Mouse (Mus musculus) A20 (cell line): ENCODE data around the gene Ski.
"Not testable (repeated sequence)": the region's sequence is repeated elsewhere in the genome, so short reads cannot be mapped to it uniquely, and the experiment has no call there.

Source experiments
- DNase-seq: peaks from one replicate; pipeline ENCODE4 v3.0.0-alpha.2; 2011; ENCODE audit warnings: low read depth, low spot score

Gene Ski

DNA sequence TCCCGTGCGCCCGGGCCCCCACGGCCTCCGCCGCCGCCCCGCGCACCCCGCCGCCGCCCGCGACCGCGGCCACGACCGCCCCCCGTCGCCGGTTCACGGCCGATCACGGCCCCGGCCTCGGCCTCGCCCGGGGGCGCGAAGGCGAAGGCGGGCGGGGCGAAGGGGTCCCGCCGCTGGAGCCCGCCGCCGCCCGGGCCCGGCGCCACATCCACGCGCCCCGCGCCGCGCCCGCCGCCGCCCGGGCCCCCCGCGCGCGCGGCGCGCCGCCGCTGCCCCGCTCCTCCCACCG lies at the start of gene Ski:
Gene Ski, minus strand, starts transcription at position 41 of the 289 bp plus-strand sequence.
- no peak for DNase-seq

DNA sequence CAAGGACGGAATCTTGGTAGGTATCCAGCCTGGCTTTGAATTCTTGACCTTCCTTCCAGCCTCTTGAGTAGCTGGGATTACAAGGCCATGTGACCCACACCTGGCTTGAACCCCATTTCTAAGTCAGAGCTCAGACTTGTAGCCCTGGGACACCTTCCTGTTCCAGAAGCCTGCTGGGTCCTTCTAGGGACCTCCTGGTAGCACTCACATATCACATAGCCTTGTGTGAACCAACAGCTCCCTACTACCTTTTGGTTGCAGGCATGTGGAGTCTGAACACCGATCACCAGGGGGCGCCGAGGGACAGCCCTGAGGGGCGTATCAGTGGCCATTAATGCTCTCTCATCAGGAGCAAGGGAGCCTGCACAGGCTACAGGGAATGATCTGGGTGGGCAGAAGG lies 46.0 kb upstream of the Ski start:
- peak; percentile 68 for DNase-seq

DNA sequence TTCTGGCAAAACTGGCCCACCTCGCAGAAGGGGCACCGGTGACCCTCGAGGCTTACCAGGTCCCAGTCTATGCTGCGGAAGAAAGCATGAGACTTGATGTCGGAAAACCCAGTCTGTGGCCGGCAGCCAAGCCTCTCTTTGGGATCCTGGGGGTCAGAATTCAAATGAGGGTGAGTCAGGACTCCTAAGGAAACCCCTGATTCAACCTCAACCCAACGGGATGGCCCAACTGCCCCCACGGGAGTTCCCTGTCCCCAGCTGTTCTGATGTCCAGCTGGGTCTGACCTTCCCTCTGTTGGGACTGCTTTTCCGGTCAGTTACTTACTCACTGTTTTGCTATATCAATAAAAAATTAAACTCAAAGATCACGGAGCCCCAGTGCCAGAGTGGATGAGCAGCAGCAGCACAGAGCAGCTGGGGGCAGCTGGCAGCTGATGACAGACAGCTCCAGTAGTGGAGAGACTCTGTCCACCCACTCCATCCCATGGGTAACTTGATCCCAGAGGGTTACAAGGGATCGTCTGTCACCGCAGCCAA lies 45.3 kb upstream of the Ski start:
- no peak for DNase-seq

DNA sequence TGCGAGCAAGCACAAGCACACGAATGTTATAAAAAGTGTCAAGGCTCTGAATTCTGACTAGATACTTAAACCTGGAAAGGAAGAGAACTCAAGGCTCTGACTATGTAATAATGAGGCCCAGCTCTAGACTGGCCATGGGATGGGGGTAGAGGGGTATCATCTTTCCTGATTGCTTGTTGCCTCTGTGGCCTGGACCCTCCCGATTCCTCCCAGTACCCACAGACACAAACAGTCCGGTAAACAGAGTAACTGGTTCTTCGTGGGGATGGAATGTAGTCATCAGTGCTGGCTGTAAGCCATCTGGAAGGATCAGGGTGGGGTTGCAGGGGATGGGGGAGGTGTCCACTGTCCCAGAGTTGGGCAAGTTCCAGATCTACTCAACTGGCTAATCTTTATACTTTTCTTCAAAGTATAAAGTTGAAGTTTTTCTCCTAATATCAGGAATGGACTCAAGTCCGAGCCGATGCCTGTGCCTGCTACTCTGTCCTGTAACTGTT lies 44.7 kb upstream of the Ski start:
- DNase-seq = no peak

GRCm38 (mm10) chr4:155264521-155265321 lies 42.3 kb upstream of the Ski start:
- no peak for DNase-seq

DNA sequence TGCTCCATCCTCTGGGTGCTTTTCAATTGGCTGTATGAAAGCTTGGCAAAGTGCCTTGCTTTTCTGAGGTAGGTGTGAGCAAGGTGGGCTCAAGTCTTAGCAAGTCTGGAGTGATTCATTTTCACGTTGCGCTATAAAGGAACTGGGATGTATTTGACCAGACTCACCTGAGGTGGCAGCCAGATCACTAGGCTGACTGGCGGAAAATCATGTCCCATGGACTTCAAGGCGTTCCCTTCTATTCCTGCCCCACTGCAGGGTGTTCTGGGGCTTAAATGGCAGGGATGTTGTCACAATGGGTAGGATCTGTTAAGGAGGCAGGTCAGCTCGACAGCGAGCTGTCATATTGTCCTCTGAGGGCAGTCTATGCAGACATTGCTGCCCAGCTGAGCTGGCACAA lies 29.9 kb upstream of the Ski start:
- no peak for DNase-seq

DNA sequence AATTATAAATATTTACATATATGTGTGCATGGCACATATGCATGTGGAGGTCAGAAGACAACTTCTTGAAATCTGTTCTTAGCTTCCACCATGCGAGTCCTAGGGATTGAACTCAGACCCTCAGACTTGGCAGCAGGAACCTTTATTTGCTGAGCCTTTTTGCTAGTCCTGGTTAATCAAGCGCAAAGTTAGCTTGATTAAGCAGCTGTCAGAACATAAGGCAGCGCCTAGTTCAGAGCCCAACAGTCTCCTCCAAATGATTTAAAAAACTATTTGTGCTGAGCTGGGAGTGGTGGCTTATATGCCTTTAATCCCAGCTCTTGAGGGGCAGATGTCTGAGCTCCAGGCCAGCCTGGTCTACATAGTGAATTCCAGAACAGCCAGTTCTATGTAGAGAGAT lies 28.8 kb upstream of the Ski start:
- DNase-seq = no peak

DNA sequence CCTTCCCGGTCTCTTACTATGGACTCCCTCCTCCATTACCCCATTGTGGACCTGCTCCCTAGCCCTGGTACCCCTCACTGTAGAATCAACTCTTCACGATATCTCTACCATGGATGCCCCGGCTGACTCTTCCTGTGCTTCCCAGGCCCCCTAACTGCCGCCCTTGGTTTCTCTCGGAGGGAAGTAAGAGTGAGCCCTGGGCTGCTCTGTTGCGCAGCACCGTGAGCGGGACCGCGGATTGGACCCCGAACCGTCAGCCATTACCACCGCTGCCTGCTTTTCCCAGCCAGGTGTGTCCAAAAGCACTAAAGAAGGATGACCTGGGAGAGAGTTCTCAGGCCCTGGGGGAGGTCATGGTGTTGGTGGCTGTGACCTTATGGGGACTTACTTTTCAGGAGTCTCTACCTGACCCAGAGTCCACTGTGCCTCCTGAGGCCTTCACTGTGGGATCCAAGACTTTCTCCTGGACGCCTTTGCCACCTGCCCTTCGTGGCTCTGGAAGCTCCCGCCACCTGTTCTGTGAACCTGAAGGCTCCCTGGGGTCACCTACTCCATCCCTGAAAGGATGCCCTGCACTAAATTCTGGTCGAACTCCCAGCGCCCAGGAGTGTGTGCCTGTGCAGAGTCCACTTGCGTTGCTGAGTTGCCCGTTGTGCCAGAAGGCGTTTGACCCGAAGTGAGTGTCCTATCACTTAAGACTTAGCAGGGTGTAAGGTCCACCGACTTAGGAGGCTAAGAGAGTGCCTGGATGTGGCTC lies 28.1 kb upstream of the Ski start:
- no peak for DNase-seq

DNA sequence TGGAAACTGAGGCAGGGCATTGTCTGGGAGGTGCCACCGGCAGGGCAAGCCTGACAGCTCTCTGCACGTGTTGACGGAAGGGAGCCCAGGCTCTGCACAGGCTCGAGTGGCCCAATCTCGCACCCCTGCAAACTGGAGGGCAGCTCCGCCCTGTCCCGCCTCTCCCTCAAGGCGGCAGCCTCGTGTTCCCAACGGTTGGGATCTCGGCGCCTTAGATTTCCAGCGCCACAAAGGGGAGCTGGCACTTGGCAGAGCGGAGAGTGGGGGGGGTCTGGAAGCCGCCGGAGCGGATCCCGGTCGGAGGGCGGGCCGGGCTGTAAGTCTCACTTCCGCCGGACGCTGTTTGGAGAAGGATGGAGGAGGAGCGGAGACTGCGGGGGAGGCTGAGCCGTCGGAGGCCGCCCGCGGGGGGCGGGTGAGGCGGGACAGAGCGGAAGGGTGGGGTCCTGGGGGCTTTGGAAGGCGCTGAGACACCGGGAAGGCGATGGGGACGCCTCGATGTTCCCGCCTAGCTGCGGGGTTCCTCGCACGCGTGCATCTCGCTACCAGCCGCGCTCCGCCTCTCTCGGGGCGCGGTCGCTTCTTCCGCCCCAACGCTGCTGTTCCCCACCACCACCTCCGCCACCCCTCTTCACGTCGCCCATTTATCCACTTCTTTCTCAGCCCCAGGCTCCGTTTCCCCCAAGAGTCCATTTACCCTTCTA lies 27.4 kb upstream of the Ski start, which contains the start of gene Faap20:
Gene Faap20, plus strand, starts transcription at position 155 of the 704 bp plus-strand sequence.
- DNase-seq = peak; percentile 92

DNA sequence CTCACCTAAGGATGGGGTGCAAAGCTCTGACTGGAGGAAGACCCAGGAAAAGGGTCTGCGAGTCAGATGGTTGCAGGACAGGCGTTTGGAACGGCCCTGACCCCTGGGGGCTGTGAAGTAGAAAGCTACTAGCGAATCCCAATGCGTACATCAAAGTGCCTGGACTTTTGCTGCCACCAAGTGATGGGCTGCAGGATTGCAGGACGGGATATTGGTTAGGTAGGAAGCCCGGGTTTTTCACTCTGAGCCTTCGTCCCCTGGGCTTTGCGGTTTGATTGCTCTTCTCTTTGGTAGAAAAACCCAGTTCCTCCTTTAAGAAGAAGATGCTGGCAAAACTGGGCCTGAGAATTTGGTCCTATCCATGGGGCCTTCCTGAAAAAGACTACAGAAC lies 26.9 kb upstream of the Ski start:
- DNase-seq = peak; percentile 94

- DNase-seq = not testable (repeated sequence)
Observed at GRCm38 (mm10) chr4:155248054-155248453, 25.7 kb upstream of the Ski start.

- no peak for DNase-seq
Observed at GRCm38 (mm10) chr4:155246691-155247105, 24.3 kb upstream of the Ski start.

DNA sequence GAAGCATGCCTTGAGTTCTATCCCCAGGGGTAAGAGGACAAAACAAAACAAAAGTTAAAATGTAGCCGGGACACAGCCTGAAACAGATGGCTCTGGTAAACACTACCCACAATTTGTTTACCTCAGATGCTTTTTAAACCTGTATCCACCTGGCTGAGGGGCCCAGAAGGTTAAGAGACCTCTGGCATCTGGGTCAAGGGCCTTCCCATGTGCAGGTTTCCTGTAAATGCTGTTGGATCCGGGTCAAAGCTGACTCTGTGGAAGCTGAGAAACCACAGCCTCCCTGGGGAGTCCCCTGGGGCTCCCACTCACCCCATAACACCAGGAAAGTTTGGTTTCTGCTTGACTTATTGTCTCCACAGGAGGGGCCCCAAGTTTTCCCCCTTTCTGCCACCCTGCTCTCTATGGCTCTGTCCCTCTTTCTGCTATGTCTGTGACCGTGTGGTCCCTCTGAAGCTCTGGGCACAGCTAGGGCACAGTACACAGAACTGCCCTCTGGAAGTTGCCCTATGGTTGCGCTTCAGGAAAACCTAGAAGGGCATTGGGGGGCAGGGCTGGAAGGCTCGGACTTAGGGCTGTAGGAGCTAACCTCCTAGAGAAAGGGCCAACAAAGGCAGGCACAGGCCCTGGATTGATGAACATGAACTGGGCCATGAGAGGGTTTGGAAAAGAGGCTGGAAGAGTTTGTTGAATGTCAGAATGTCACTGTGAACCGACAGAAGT lies 23.5 kb upstream of the Ski start:
- no peak for DNase-seq

- DNase-seq = no peak
Observed at GRCm38 (mm10) chr4:155243233-155243632, 20.8 kb upstream of the Ski start.

DNA sequence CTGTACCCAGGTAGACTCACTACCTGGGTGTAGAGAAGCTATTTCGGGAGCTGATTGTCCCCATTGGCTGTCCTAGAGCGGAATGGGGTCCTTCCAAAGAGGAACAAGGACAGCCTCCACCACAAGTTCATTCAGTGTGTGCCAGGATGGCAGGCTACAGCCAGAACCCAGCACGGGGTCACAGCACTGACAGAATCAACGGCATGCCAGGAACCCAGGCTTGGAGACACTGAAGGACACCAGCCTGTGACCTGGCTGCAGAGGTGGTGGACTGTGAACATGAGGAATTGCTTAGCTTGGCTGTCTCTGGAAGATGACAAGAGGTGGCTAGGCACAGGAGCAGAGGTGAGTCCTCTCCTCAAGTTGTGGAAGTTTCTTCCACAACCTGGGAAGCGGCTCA lies 19.9 kb upstream of the Ski start:
- DNase-seq = no peak

- no peak for DNase-seq
Observed at GRCm38 (mm10) chr4:155241789-155242188, 19.4 kb upstream of the Ski start.

- DNase-seq = no peak
Observed at GRCm38 (mm10) chr4:155239494-155239893, 17.1 kb upstream of the Ski start.

GRCm38 (mm10) chr4:155238276-155238675 lies 15.9 kb upstream of the Ski start:
- DNase-seq = no peak

GRCm38 (mm10) chr4:155236737-155237385 lies 14.5 kb upstream of the Ski start:
- DNase-seq = peak; percentile 88

GRCm38 (mm10) chr4:155235311-155236119 lies 13.1 kb upstream of the Ski start:
- no peak for DNase-seq
